Mouse (Mus musculus): ENCODE measurements around the gene Cdk15.
A peak's percentile ranks its signal among the peaks of the same experiment; 100 is the strongest.

Gene Cdk15

DNA sequence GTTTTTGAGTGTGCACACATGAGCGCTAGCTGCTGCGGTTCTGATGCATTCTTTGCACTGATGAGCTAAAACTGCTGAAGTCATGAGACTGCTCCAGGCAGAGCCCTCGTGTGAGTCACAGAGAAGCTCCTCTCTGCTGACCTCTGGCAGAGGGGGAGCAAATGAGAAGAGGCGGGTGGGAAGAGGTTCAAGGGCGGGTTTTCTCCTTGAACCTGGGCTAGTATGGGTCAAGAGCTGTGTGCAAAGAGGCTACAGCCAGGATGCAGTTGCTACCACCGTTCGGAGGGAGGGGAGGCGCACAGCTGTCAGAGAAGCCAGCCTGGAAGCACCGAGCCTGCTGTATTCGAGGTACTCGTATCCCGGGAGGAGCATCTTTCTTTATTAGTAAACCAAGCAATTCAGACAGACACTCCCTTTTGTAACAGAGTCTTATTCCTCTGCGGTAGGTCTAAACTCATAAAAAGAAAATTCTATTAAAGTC is at the start of gene Cdk15:
Gene Cdk15, plus strand, starts transcription at position 156 of the 481 bp plus-strand sequence.
- no peak for DNase-seq (ENCODE audit: low spot score)

DNA sequence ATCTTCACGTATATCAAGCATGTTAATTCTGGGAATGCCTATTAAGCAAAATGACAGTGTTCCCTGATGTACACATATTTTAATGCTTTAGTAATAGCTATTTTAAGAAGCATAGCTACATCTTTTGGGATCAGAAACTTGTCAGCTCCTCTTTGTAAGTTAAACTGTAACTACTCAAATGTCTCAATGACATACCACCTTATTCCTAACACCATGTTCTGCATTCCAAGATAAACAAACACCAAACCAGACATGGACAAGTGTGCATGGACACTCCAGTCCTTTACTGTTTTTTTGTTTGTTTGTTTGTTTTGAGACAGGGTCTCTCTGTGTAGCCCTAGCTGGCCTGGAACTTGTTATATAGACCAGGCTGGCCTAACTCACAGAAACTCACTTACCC is 48.4 kb upstream of the Cdk15 start:
- DNase-seq (ENCODE audit: low spot score), result no peak

DNA sequence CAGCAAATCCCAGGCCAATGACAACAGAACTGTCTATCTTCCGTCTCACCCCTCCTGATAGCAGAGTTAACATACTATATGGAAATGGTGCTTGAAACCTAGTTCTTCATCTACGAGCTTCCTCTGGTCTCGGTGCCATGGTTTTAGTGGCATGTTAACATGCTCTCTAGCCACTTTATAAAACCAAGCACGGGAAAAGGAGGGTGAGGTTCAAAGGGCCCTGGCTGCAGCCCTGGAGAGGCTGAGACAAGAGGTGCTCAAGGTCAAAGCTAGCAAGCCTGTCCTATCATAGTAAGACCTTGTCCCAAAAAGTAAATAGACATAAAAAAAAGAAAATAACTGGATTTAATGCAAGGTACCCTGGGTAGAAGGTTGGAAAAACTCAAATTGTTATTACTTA is 45.1 kb upstream of the Cdk15 start:
- no peak for DNase-seq (ENCODE audit: low spot score)

- DNase-seq (ENCODE audit: low spot score), result no peak
Observed at GRCm38 (mm10) chr1:59212076-59212779, 44.5 kb upstream of the Cdk15 start.

GRCm38 (mm10) chr1:59212951-59213350 is 43.8 kb upstream of the Cdk15 start:
- DNase-seq (ENCODE audit: low spot score), result no peak

GRCm38 (mm10) chr1:59215446-59215845 is 41.3 kb upstream of the Cdk15 start:
- no peak for DNase-seq (ENCODE audit: low spot score)

- no peak for DNase-seq (ENCODE audit: low spot score)
Observed at GRCm38 (mm10) chr1:59220371-59220770, 36.3 kb upstream of the Cdk15 start.

DNA sequence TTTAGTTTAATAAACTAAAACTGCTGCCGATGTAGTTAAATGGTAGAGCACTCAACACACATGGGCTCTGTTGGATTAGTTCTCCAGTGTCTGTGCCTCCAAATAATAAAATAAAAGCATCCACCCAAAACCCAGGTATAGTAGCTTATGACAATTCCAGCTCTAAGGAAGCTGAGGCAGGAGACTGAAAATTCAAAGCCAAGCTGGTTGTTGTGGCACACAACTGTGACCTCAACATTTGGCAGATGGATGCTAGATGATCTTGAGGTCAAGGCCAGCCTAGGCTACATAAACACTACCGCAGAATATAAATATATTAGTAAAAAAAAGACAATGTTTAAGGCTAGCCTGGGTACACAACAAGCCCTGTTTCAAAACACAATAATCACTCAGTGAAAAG is 35.1 kb upstream of the Cdk15 start:
- DNase-seq (ENCODE audit: low spot score), result no peak

DNA sequence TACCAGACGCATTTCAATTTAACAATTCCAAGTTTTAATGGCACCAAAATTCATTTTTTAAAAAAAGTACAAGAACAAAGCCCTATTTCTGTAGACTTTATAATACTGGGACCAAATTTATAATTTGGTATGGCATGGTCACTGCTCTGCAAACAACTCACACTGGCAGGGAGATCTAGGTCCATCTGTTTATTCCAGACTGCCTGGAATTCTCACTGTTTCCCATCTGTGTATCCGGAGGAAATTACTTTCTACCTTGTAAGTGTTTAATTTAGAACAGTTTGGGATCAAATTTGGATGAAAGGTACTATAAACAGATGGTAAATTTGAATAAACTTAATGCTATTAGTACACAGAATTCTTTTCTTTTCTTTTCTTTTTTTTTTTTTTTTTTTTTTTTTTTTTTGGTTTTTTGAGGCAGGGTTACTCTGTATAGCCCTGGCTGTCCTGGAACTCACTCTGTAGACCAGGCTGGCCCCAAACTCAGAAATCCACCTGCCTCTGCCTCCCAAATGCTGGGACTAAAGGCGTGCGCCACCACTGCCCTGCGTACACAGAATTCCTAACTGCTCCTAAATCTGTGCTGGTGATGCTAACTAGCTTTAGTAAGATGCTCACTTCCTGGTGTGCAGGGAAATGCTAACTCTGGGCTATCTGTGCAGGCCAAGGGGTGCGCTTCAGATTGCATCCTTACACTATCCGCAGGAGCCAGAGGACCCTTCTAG is 34.4 kb upstream of the Cdk15 start:
- DNase-seq (ENCODE audit: low spot score), result no peak

DNA sequence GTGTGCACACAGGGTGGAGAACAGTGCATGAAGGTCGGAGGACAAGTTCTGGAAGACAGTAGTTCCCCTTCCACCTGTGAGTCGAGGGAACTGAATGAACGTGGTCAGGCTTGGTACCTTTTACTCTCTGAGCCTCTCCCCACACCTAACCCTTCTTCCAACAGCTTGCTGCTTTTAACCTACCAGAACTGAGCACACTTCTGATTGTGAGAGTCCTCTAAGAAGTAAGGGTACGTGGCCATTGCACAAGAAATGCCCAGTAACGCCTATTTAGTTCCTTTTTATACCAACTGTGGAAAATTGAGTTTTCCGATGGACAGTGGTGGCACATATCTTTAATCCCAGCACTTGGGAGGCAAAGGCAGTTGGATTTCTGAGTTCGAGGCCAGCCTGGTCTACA is 28.2 kb upstream of the Cdk15 start:
- DNase-seq (ENCODE audit: low spot score), result no peak

GRCm38 (mm10) chr1:59229187-59229586 is 27.5 kb upstream of the Cdk15 start:
- no peak for DNase-seq (ENCODE audit: low spot score)

- peak; percentile 99 for DNase-seq (ENCODE audit: low spot score)
Observed at GRCm38 (mm10) chr1:59236856-59237441, 19.8 kb upstream of the Cdk15 start, which contains the start of gene Als2. Gene Als2, minus strand, starts transcription at chr1:59237231.

DNA sequence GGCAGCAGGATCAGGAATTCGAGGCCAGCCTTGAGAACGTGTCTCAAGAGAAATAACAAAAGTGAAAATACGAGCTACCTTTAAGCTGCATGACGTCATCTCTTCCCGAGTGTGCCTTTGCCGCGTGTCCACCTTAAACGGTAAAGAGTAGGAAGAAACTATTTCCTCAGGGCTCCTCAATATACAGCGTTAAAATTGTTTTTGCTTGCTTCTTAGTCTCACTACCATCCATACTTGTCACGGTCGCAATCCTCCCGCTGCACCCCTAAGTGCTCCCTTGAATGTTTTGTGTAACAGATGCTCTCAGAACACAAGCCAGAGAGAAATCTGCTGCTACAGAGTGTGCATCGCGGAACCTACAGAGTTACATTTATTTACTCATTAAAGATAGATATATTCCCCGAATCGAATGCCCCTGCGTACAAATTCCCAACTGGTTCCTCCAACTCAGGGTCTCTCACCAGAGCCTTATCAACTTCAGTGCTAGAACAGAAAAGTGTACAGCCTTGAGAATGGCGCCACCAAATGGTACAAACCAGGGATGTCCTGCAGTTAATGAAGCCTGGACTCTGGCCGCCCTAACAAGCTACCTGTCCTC is 19.0 kb upstream of the Cdk15 start:
- peak; percentile 80 for DNase-seq (ENCODE audit: low spot score)

GRCm38 (mm10) chr1:59243770-59244169 is 12.9 kb upstream of the Cdk15 start:
- DNase-seq (ENCODE audit: low spot score), result no peak

- DNase-seq (ENCODE audit: low spot score), result peak; percentile 41
Observed at GRCm38 (mm10) chr1:59247602-59248001, 9.1 kb upstream of the Cdk15 start.

GRCm38 (mm10) chr1:59252762-59253161 is 3.9 kb upstream of the Cdk15 start:
- no peak for DNase-seq (ENCODE audit: low spot score)

- DNase-seq (ENCODE audit: low spot score), result no peak
Observed at GRCm38 (mm10) chr1:59253301-59253909, 3.3 kb upstream of the Cdk15 start.

DNA sequence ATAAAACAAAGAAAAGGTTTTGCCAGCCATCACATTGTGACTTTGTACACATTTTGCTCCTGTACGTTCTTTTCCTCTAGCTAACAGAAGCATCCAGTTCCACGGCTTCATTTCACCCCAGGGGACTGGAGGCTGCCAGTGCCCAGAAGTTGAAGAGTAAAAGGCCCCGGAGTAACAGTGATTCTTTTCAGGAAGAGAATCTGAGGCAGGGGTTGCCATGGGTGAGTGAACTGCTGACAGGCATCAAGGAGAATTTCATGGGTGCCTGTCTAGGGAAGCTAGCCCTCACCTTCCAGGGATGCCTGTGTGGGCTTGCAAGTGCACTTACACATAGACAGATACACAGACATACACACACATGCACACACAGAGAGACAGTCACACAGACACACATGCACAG is 1.0 kb downstream of the Cdk15 start:
- no peak for DNase-seq (ENCODE audit: low spot score)

GRCm38 (mm10) chr1:59268931-59269330 is 12.2 kb downstream of the Cdk15 start:
- DNase-seq (ENCODE audit: low spot score), result no peak

DNA sequence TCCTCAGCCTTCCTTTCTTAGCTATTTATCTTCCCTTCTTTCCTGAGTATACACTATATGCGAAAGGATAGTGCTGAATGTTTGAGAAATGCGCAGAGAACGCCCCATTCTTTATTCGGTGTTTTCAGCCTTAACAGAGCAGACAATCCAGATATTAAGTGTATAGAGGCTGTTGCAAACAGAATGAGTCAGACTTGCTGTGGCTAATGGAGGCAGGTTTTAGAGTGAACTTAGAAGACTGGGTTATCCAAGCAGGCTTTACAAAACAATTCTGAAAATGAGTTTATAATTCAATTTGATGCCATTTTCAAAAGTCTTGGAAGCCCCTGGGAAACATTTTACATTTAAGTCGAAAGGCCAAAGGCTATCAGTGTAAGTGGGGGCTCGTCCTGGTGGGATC is 12.8 kb downstream of the Cdk15 start:
- DNase-seq (ENCODE audit: low spot score), result no peak

DNA sequence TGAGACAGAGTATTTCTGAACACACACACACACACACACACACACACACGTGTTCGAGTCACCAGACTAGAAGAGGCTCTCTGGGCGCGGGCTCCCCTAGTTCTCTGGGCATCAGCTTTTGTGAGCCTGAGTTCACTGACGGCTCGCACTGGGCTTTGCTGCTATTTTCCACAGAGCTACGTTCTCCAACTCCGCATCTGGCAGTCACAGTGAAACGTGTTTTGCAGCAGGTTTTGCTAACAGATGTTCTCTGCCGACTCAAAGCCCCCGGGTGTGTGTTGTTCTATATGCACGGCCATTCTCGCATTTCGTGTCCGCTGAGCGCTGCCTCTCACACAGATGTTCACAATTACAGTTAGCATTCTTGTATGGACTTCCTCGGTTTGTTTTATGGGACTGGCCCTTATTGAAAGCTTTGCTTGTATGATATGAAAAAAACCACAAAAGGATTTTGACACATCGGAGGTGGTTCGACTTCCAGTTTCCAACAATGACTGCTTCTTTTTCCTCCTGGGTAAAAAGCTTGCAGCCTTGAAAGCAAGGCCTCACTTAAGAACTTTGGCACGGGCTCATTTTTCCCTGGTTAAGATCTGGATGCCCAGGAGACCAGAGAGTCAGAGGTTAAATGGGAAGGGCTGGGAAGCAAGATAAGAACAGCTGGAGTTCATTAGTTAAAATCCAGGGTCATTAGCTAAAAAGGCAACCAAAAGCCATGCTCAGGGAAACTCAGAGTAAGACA is 13.4 kb downstream of the Cdk15 start:
- no peak for DNase-seq (ENCODE audit: low spot score)

DNA sequence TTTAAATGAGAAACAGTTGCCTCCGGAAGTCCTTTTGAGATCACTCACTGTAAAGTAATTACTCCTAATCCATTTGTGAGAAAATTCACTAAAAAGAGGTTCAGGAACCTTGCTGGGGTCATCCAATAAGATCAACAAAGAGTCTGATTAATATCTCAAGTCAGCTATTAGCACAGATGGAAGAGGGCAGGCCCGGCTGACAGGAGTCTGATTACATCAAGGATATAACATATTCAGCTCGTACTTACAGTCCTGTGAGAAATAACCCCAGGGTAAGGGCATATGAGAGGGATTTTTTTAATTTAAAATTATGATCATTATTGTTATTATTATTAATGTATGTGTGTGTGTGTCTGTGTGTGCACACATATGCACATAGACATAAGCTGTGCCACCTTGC is 15.5 kb downstream of the Cdk15 start:
- no peak for DNase-seq (ENCODE audit: low spot score)
